Mouse (Mus musculus): ENCODE results near the gene Paqr3. TPM values are rescaled to one million over a fixed set of nuclear protein-coding genes. Genes with fewer than 3 reads are reported as not detected.

Gene Paqr3
- polyA plus RNA-seq, 1 experiment from 2014 or later = 1.4 TPM

- H3K9ac ChIP-seq (ENCODE audit: low read length) = no peak overlapping the region
- DNase-seq (ENCODE audit: low spot score) (no peak), ATAC-seq (ENCODE audit: low FRiP score, low TSS enrichment) (no peak)
- H3K4me3 ChIP-seq (ENCODE audit: low read depth, low read length) = no peak overlapping the region
- no peaks in the 10 kb centered on the region for H3K4me1 ChIP-seq (replicated peaks; ENCODE audit: control insufficient read depth, insufficient read depth)
- no peak overlapping the region for H3K4me2 ChIP-seq (replicated peaks; ENCODE audit: low read depth)
- no peaks in the 10 kb centered on the region for H3K9me3 ChIP-seq (ENCODE audit: control insufficient read depth, low read length)
- no peaks in the 10 kb centered on the region for H3K36me3 ChIP-seq (ENCODE audit: control insufficient read depth, insufficient read depth, low read length)
- TF ChIP-seq EP300 (optimal IDR thresholded peaks at IDR 0.05) (no peak), CTCF (IDR thresholded peaks at IDR 0.05; ENCODE audit: low read depth) (no peak)
- H3K27ac ChIP-seq (replicated peaks) = no peak overlapping the region
- 81% methylated on average over 5 of the region's 5 CpGs for WGBS
- H3K27me3 ChIP-seq (ENCODE audit: control insufficient read depth, insufficient read depth, low read length) = no peaks in the 10 kb centered on the region
Observed at GRCm38 (mm10) chr5:97108333-97108732, 3.1 kb downstream of the Paqr3 start.

GRCm38 (mm10) chr5:97099954-97100353 lies 11.4 kb downstream of the Paqr3 start:
- 88% methylated on average over 8 of the region's 8 CpGs for WGBS
- Histone ChIP-seq H3K4me3 (ENCODE audit: low read depth, low read length) (no peak overlapping the region), H3K27ac (replicated peaks) (no peak overlapping the region), H3K9me3 (ENCODE audit: control insufficient read depth, low read length) (no peaks in the 10 kb centered on the region), H3K27me3 (ENCODE audit: control insufficient read depth, insufficient read depth, low read length) (no peaks in the 10 kb centered on the region), H3K4me1 (replicated peaks; ENCODE audit: control insufficient read depth, insufficient read depth) (no peaks in the 10 kb centered on the region), H3K9ac (ENCODE audit: low read length) (no peak overlapping the region), H3K36me3 (ENCODE audit: control insufficient read depth, insufficient read depth, low read length) (no peaks in the 10 kb centered on the region), H3K4me2 (replicated peaks; ENCODE audit: low read depth) (no peak overlapping the region)
- TF ChIP-seq CTCF (IDR thresholded peaks at IDR 0.05; ENCODE audit: low read depth) (no peak), EP300 (optimal IDR thresholded peaks at IDR 0.05) (no peak)
- DNase-seq (ENCODE audit: low spot score) = no peak
- no peak for ATAC-seq (ENCODE audit: low FRiP score, low TSS enrichment)

DNA sequence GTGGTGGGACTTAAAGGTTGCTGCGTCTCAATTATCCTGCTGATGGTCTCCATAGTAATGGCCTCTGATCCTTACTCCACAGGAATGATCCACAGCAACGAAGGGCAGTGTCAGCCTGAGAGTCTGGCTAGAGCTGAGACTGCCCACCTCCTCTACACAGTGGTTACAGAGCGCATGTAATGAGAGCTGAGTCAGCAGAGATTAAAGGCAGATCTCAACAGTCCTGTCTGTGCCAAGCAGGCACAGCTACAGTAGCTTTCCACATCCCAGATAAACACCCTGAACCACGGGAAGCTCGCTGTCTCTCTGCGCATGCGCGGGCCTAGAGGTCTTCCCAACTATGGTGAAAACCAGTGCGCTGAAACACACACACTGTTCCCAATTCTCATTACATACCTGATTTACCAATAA lies 13.8 kb downstream of the Paqr3 start:
- Histone ChIP-seq H3K9ac (ENCODE audit: low read length) (no peak overlapping the region), H3K4me1 (replicated peaks; ENCODE audit: control insufficient read depth, insufficient read depth) (no peaks in the 10 kb centered on the region), H3K4me3 (ENCODE audit: low read depth, low read length) (no peak overlapping the region), H3K9me3 (ENCODE audit: control insufficient read depth, low read length) (no peaks in the 10 kb centered on the region), H3K4me2 (replicated peaks; ENCODE audit: low read depth) (no peak overlapping the region), H3K36me3 (ENCODE audit: control insufficient read depth, insufficient read depth, low read length) (no peaks in the 10 kb centered on the region), H3K27me3 (ENCODE audit: control insufficient read depth, insufficient read depth, low read length) (no peaks in the 10 kb centered on the region), H3K27ac (replicated peaks) (no peak overlapping the region)
- no peak for DNase-seq (ENCODE audit: low spot score)
- WGBS = 69% methylated on average over 9 of the region's 9 CpGs
- no peak for TF ChIP-seq EP300 (optimal IDR thresholded peaks at IDR 0.05)
- TF ChIP-seq CTCF (IDR thresholded peaks at IDR 0.05; ENCODE audit: low read depth) = no peak
- ATAC-seq (ENCODE audit: low FRiP score, low TSS enrichment) = no peak

DNA sequence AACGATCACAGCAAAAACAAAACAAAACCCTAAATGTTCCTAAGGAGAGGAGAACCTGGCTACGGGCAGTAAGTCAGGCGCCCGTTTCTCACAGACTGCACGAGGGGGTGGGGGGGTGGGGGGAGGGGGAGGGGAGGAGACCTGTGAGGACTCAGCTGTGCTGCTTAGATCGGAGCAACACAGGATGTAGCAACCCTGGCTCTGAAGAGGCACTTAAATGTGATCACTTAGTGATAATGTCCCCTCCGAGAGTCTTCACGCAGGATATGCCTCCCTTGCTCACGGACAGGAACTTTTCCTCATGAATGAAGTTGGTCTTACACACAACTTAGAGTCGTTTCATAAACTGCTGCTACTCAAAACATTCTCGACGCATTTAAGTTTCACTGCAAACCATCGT lies 16.1 kb downstream of the Paqr3 start:
- no peaks in the 10 kb centered on the region for H3K36me3 ChIP-seq (ENCODE audit: control insufficient read depth, insufficient read depth, low read length)
- ATAC-seq (ENCODE audit: low FRiP score, low TSS enrichment) (no peak), DNase-seq (ENCODE audit: low spot score) (no peak)
- H3K4me3 ChIP-seq (ENCODE audit: low read depth, low read length) = no peak overlapping the region
- no peak overlapping the region for H3K4me2 ChIP-seq (replicated peaks; ENCODE audit: low read depth)
- whole genome bisulfite sequencing = 66% methylated on average over 9 of the region's 13 CpGs
- H3K9ac ChIP-seq (ENCODE audit: low read length) = no peak overlapping the region
- TF ChIP-seq EP300 (optimal IDR thresholded peaks at IDR 0.05) (no peak), CTCF (IDR thresholded peaks at IDR 0.05; ENCODE audit: low read depth) (no peak)
- H3K27me3 ChIP-seq (ENCODE audit: control insufficient read depth, insufficient read depth, low read length) = no peaks in the 10 kb centered on the region
- H3K27ac ChIP-seq (replicated peaks) = no peak overlapping the region
- no peaks in the 10 kb centered on the region for H3K4me1 ChIP-seq (replicated peaks; ENCODE audit: control insufficient read depth, insufficient read depth)
- H3K9me3 ChIP-seq (ENCODE audit: control insufficient read depth, low read length) = no peaks in the 10 kb centered on the region

- no peaks in the 10 kb centered on the region for H3K27me3 ChIP-seq (ENCODE audit: control insufficient read depth, insufficient read depth, low read length)
- 53% methylated on average over 8 of the region's 8 CpGs for WGBS
- H3K4me3 ChIP-seq (ENCODE audit: low read depth, low read length) = no peak overlapping the region
- H3K4me1 ChIP-seq (replicated peaks; ENCODE audit: control insufficient read depth, insufficient read depth) = no peaks in the 10 kb centered on the region
- no peak overlapping the region for H3K9ac ChIP-seq (ENCODE audit: low read length)
- ATAC-seq (ENCODE audit: low FRiP score, low TSS enrichment) (no peak), DNase-seq (ENCODE audit: low spot score) (no peak)
- no peak overlapping the region for H3K27ac ChIP-seq (replicated peaks)
- no peaks in the 10 kb centered on the region for H3K9me3 ChIP-seq (ENCODE audit: control insufficient read depth, low read length)
- no peaks in the 10 kb centered on the region; the same call in 1 of the 2 replicates for H3K36me3 ChIP-seq (ENCODE audit: control insufficient read depth, insufficient read depth, low read length)
- H3K4me2 ChIP-seq (replicated peaks; ENCODE audit: low read depth) = no peak overlapping the region
- no peak for TF ChIP-seq EP300 (optimal IDR thresholded peaks at IDR 0.05)
- TF ChIP-seq CTCF (IDR thresholded peaks at IDR 0.05; ENCODE audit: low read depth) = no peak
Observed at GRCm38 (mm10) chr5:97092970-97093369, 18.4 kb downstream of the Paqr3 start.

GRCm38 (mm10) chr5:97090034-97090784 lies 21.2 kb downstream of the Paqr3 start:
- Histone ChIP-seq H3K27me3 (ENCODE audit: control insufficient read depth, insufficient read depth, low read length) (no peaks in the 10 kb centered on the region), H3K9ac (ENCODE audit: low read length) (no peak overlapping the region), H3K4me2 (replicated peaks; ENCODE audit: low read depth) (no peak overlapping the region), H3K4me3 (ENCODE audit: low read depth, low read length) (no peak overlapping the region), H3K9me3 (ENCODE audit: control insufficient read depth, low read length) (no peaks in the 10 kb centered on the region), H3K36me3 (ENCODE audit: control insufficient read depth, insufficient read depth, low read length) (peaks cover 6% of the 10 kb centered on the region; the same call in 1 of the 2 replicates), H3K27ac (replicated peaks) (no peak overlapping the region; the same call in 1 of the 2 replicates), H3K4me1 (replicated peaks; ENCODE audit: control insufficient read depth, insufficient read depth) (no peaks in the 10 kb centered on the region)
- ATAC-seq (ENCODE audit: low FRiP score, low TSS enrichment) (peak; percentile 54; the same call in 1 of the 2 replicates), DNase-seq (ENCODE audit: low spot score) (no peak)
- 63% methylated on average over 6 of the region's 6 CpGs for WGBS
- TF ChIP-seq CTCF (IDR thresholded peaks at IDR 0.05; ENCODE audit: low read depth) (no peak), EP300 (optimal IDR thresholded peaks at IDR 0.05) (no peak)

All from stomach, postnatal 0 days (tissue).